Mouse (Mus musculus) kidney, postnatal 14 days (tissue): ENCODE results near the gene Dis3l2.
A peak's percentile ranks its signal among the peaks of the same experiment; 100 is the strongest.

Source experiments
- DNase-seq: peaks from one replicate; pipeline ENCODE4 v3.0.0; 2022; ENCODE audit warnings: mixed read lengths

Dis3l2 gene

GRCm38 (mm10) chr1:86703300-86703964, at the start of gene Dis3l2:
TSS of gene Dis3l2 (plus strand) at chr1:86703808.
- peak; percentile 91 for DNase-seq

GRCm38 (mm10) chr1:86657071-86657470, 46.5 kb upstream of the Dis3l2 start:
- peak; percentile 41 for DNase-seq

GRCm38 (mm10) chr1:86665091-86665490, 38.5 kb upstream of the Dis3l2 start:
- no peak for DNase-seq

GRCm38 (mm10) chr1:86669552-86670273, 33.9 kb upstream of the Dis3l2 start:
- DNase-seq: peak; percentile 83

- DNase-seq: peak; percentile 85
Observed at GRCm38 (mm10) chr1:86670279-86671038, 33.1 kb upstream of the Dis3l2 start, which contains the start of gene Nppc. TSS of gene Nppc (minus strand) at chr1:86670571.

GRCm38 (mm10) chr1:86674385-86674784, 29.2 kb upstream of the Dis3l2 start:
- DNase-seq: no peak

- no peak for DNase-seq
Observed at GRCm38 (mm10) chr1:86675126-86675525, 28.5 kb upstream of the Dis3l2 start.

- DNase-seq: no peak
Observed at GRCm38 (mm10) chr1:86677624-86678023, 26.0 kb upstream of the Dis3l2 start.

- DNase-seq: no peak
Observed at GRCm38 (mm10) chr1:86678667-86679066, 24.9 kb upstream of the Dis3l2 start.

- no peak for DNase-seq
Observed at GRCm38 (mm10) chr1:86687236-86687635, 16.4 kb upstream of the Dis3l2 start.

GRCm38 (mm10) chr1:86691027-86691426, 12.6 kb upstream of the Dis3l2 start:
- no peak for DNase-seq

- DNase-seq: no peak
Observed at GRCm38 (mm10) chr1:86696948-86697347, 6.7 kb upstream of the Dis3l2 start.

- no peak for DNase-seq
Observed at GRCm38 (mm10) chr1:86698721-86699120, 4.9 kb upstream of the Dis3l2 start.

- no peak for DNase-seq
Observed at GRCm38 (mm10) chr1:86699346-86700136, 4.1 kb upstream of the Dis3l2 start.

- DNase-seq: no peak
Observed at GRCm38 (mm10) chr1:86700367-86700766, 3.2 kb upstream of the Dis3l2 start.

- DNase-seq: no peak
Observed at GRCm38 (mm10) chr1:86703965-86704326, 338 bp downstream of the Dis3l2 start.

GRCm38 (mm10) chr1:86705461-86705860, 1.9 kb downstream of the Dis3l2 start:
- DNase-seq: no peak

- DNase-seq: no peak
Observed at GRCm38 (mm10) chr1:86709546-86709945, 5.9 kb downstream of the Dis3l2 start.

- DNase-seq: no peak
Observed at GRCm38 (mm10) chr1:86712045-86712444, 8.4 kb downstream of the Dis3l2 start.

- no peak for DNase-seq
Observed at GRCm38 (mm10) chr1:86713054-86713453, 9.4 kb downstream of the Dis3l2 start.

- DNase-seq: no peak
Observed at GRCm38 (mm10) chr1:86718190-86718589, 14.6 kb downstream of the Dis3l2 start.

- DNase-seq: no peak
Observed at GRCm38 (mm10) chr1:86719391-86719790, 15.8 kb downstream of the Dis3l2 start.
